Mouse (Mus musculus): Measurements from ENCODE around the gene Klf13.

Klf13 gene

GRCm38 (mm10) chr7:63947514-63948487 lies 9.1 kb upstream of the Klf13 start:
- no peak for DNase-seq

- peak; percentile 75 for DNase-seq
Measured at GRCm38 (mm10) chr7:63943946-63944345, 5.2 kb upstream of the Klf13 start.

- no peak for DNase-seq
Measured at GRCm38 (mm10) chr7:63941501-63941900, 2.8 kb upstream of the Klf13 start.

GRCm38 (mm10) chr7:63941050-63941449 lies 2.3 kb upstream of the Klf13 start:
- DNase-seq = no peak

GRCm38 (mm10) chr7:63940321-63940720 lies 1.6 kb upstream of the Klf13 start:
- peak; percentile 91 for DNase-seq

- peak; percentile 99 for DNase-seq
Measured at GRCm38 (mm10) chr7:63939397-63939951, 759 bp upstream of the Klf13 start.

- DNase-seq = no peak
Measured at GRCm38 (mm10) chr7:63938066-63938913, 425 bp downstream of the Klf13 start.

- DNase-seq = peak; percentile 99
Measured at GRCm38 (mm10) chr7:63937236-63938065, 1.3 kb downstream of the Klf13 start.

- DNase-seq = no peak
Measured at GRCm38 (mm10) chr7:63936986-63937235, 1.8 kb downstream of the Klf13 start.

- peak; percentile 99 for DNase-seq
Measured at GRCm38 (mm10) chr7:63936188-63936985, 2.3 kb downstream of the Klf13 start.

- DNase-seq = no peak
Measured at GRCm38 (mm10) chr7:63935809-63936187, 2.9 kb downstream of the Klf13 start.

GRCm38 (mm10) chr7:63934530-63934929 lies 4.2 kb downstream of the Klf13 start:
- peak; percentile 97 for DNase-seq

- peak; percentile 89 for DNase-seq
Measured at GRCm38 (mm10) chr7:63933905-63934304, 4.8 kb downstream of the Klf13 start.

- DNase-seq = peak; percentile 84
Measured at GRCm38 (mm10) chr7:63932461-63932860, 6.3 kb downstream of the Klf13 start.

GRCm38 (mm10) chr7:63930766-63931165 lies 7.9 kb downstream of the Klf13 start:
- DNase-seq = peak; percentile 91

- DNase-seq = peak; percentile 70
Measured at GRCm38 (mm10) chr7:63930132-63930531, 8.6 kb downstream of the Klf13 start.

GRCm38 (mm10) chr7:63929080-63929479 lies 9.6 kb downstream of the Klf13 start:
- DNase-seq = peak; percentile 98

GRCm38 (mm10) chr7:63927121-63927520 lies 11.6 kb downstream of the Klf13 start:
- peak; percentile 89 for DNase-seq

GRCm38 (mm10) chr7:63926492-63926891 lies 12.2 kb downstream of the Klf13 start:
- peak; percentile 74 for DNase-seq

- DNase-seq = peak; percentile 99
Measured at GRCm38 (mm10) chr7:63925413-63926360, 13.0 kb downstream of the Klf13 start.

All from heart, adult 11 months (tissue).